Mouse (Mus musculus) testis, adult 2 months (tissue): ENCODE measurements around the gene Gxylt2.

Source experiments
- CTCF ChIP-seq: fragments of 200-500 bp; IDR thresholded peaks from 2 replicates; pipeline ENCODE4 v1.5.1; 2012; ENCODE audit warnings: low read depth, mild to moderate bottlenecking, inconsistent platforms, low read length, moderate library complexity; ENCODE audit not compliant: control insufficient read depth, insufficient read depth, insufficient replicate concordance
- POLR2A ChIP-seq: fragments of 200-500 bp; IDR thresholded peaks from 2 replicates; pipeline ENCODE4 v1.6.1; 2012; ENCODE audit warnings: low read depth, mild to moderate bottlenecking, inconsistent platforms, low read length, moderate library complexity; ENCODE audit not compliant: control insufficient read depth

GRCm38 (mm10) chr6:100808221-100808778 is 103.8 kb downstream of the Gxylt2 start:
- TF ChIP-seq CTCF, result no peak
- no peak for TF ChIP-seq POLR2A
